Mouse (Mus musculus): ENCODE data around the gene Nccrp1.

The Nccrp1 gene

DNA sequence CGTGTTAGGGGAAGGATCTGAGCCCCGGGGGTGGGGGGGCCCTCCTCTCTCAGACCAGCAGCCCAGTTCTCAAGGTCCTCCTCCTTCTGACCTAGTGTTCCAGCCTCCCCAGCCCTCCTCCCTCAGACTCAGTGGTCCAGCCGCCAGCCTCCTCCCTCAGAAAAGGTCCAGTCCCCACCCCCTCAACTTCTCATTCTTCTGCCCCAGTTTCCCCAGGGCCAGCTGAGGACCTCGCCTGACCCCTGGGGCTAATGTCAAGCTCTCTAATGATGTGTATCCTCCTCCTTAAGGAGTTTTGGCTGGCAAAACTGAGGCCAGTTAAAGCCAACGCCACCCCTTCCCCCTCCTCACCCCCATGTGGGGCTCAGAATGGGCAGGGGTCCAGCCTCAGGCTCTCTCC is at the start of gene Nccrp1:
Gene Nccrp1 (minus strand): TSS at position 101 of the 400 bp plus-strand sequence.
- no peak for DNase-seq

DNA sequence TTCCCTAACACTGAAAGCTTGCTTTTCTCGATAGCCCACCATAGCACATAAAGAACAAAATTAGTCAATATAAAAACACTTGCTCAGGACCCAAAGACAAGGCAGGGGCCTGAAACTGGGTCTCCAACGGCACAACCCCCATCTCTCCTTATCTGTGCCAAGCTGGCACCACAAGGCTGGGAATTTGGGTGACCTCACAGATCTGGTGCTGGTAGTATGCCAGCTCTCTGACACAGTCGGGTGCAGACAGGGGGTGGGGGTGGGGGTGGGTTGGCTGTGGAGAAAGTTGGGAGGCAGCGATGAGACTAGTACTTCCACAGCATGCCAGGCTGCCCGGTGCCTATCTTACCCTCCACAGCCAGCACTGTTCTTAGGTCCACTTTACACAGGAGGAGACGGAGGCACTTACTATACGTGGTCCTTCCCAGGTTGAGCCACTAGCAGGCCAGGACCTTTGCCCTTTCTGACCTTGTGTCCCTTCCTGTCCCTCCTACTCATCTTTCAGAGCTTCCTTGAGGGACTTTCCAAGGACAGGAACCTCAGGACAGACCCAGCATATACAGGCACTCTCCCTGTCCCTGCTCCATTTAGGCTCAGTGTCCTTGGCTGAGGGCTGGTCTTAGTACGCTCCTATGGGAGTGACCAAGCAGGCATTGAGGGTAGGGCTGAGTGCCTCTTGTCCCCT is 48.8 kb upstream of the Nccrp1 start:
- no peak for DNase-seq

DNA sequence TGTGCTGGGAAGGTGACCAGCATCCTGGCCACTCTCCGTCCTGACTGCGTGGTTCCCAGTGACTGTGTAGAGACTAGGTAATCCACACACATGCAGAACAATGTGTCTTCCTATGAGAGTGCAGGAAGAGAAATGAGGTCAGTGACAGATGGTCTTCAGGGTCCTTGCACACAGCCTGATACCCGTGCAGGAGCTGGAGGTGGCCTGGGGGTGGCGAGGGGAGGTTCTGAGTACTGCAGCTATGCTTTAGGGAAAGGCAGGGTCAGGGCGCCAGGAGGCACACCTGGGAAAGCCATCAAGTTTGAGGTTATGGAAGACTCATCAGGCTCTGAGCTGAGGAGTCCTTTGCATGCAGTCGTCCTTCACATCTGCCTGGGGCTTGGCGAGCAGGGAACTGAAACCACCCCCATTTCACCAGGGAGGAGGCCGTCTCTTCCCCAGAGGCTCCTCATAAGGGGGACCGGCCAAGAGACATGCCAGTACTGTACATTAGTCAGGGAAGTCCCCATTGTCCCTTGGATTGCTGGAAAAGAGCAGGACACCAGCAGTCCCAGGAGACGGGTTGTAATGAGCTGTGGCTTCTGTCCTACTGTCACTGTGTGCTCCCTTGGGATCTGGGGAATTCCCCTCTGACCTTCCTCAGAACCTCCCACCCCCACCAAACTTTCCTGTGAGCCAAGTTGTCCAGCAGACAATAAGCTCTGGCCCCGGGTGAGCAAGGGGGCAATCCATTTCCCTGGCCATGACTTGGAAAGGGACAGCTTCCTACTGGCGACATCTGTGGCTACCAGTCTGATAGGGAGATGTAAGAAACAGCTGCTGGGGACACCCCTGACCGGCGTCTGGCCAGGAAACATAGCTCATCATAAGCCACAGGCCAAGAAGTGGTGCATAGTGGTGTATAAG is 46.4 kb upstream of the Nccrp1 start:
- no peak for DNase-seq

DNA sequence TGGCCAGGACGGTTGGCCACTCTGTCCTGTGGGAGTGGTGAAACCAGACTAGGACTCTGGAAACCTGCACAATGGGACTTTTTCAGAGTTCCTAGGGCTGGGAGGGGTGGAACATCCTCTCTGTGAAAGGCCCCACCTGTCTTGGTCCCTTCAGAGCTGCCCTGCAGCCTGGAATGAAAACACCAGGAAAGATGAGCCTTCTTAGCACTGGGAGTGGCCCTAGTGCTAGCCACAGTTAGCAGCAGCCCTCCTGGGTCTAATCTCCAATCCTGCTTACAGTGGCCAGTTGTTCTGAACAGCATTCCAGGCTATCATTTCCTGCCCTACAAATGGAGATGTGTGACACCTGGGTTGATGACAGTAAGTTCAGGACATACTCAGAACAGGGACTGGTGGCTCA is 44.8 kb upstream of the Nccrp1 start:
- DNase-seq = no peak

DNA sequence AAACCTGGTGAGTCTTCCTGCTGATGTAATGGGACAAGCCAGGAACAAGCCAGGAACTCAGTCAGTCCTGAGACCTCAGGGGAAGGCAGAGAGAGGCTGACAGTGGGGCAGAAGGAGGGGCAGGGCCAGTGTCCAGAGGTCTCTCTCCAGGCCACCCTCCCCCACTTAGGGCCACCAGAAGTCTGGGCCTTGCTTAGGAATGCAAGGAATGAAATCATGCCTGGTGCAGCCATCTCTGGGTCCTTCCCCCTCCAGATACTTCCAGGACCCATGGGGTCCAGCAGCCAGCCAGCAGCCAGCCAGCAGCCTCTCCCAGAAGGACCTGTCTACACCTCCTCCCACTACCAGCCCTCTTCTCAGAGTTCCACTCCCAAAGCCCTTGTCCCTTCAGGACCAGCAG is 40.6 kb upstream of the Nccrp1 start:
- DNase-seq = no peak

DNA sequence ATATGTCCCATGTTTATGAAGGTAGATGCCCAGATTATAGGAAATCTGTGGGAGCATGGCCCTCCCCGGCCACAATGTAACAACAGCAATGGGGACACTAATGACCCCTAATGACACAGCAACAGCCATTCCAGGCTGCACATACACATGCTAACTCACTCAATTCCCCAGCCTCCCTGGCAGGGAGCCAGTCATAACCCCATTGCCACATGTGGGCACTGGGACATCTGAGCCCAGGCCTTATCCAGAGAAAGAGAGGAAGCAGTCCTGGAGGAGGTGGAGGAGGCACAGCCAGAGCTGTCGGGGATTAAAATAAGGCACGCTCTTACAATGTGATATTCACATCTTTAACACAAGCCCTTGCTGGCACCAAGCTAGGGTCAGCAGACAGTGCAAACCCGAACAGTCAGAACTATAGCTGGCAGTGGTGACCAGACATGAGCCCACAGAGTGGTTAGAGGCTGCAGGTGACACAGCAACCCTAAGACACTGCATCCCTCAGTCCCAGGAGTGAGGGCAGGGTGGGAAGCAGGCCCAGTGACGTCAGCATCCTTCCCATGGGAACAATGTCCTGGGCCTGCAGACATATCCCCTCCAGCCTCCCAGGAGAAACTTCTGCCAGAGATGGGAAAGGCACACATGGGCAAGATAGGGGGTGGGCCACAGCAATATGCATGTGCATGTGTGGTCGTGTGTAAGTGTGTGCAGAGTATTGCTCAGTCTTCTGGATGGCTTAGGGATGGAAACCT is 39.8 kb upstream of the Nccrp1 start:
- no peak for DNase-seq

DNA sequence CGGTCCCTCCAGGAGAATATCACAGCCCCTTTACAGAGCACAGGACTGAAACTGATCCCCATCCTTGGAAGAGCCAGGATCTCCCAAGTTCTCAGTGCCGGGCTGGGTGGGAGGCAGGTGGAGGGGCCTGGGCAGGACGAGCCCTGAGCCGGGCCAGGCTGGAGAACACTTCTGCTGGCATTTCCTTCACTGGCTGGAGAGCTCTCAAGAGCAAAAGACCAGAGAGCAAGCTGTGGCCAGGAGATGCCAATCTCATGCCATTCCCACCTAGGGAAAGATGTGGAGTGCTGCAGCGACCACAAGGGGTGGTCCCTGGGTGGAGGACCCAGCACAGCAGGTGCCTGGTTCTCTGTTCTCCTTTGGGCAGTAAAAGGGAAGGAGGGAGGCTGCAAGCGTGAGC is 37.9 kb upstream of the Nccrp1 start:
- no peak for DNase-seq

DNA sequence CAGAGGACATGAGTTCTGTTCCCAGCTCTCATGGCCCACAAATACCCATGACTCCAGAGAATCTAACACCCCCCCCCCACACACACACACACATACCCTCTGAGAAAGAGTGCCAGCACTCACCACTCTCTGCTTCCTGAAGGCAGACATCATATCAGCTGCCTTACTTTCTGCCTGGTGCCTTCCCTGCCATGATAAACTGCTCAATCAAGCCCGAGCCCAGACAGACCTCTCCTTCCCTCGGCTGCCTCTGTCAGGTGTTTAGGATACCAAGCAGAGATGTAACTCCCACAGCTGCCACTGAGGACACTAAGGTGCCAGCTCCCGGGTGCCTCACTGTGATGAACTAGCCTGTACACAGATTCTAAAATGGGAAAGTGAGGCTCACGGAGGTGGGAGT is 37.4 kb upstream of the Nccrp1 start:
- DNase-seq = no peak

DNA sequence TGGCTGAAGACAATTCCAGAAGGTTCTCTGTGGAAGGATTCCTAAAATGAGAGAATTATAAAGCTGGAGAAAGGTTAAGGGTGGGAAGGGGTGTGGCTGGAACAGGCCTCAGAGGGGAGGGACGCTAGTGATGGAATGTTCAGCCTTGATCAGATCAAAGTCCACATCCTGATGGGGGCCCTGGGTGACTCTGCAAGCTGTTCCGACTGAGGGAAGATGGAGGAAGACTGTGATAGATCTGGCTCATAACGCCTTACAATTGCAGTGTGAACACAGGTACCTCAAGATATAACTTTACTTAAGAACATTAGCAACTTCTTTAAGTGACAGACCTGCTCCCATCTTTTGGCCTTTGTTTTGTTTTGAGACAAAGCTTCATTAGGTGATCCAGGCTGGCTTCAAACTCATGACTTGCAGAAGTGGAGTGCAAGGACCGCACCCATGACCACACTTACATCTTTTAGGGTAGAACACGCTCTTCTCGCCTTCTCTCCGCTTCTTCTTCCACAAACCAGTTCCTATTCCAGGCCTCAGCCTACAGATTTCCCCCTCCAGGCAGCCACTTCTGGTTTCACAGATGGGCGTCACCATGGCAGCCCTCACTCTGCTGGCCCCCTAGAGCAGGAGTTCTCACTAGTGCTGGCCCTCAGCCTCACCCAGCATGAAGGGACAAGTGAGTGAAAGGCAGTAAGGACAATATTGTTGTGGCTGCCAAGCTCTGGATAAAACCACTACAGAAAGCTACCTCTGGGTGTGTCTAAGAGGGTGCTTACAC is 36.7 kb upstream of the Nccrp1 start:
- DNase-seq = no peak

DNA sequence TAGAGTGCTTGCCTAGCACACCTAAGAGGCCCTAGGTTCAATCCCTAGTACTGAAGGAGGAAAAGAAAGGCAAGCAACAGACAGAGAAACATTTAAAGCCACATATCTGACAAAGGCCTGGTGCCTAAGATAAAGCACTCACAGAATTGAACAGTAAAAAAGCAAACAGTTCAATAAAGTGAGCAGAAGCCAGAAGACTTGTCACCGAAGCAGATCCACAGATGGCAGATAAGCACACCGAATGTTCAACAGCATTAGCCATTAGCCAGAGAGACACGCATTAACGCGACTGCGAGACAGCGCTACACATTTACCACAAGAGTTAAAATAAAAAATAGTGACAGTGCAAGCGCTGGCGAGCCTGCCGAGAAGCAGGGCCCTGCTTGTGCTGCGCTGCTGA is 35.8 kb upstream of the Nccrp1 start:
- no peak for DNase-seq

DNA sequence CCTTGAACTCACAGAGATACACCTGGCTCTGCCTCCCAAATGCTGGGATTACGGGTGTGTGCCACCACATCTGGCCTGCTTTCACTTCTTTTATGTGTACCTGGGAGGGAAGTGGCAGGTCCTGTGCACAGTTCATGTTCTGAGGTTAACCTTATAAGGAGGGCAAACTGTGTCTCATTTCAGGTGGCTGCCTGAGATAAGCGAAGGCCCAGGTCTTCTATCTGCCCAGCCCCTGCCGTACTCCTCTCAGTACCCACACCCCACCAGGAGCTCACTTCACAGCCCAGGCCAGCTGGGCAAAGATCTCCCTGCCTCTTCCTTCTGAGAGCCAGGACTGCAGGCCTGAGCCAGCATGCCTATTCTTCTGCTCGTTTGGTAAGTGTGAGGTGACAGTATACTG is 34.7 kb upstream of the Nccrp1 start:
- DNase-seq = no peak

DNA sequence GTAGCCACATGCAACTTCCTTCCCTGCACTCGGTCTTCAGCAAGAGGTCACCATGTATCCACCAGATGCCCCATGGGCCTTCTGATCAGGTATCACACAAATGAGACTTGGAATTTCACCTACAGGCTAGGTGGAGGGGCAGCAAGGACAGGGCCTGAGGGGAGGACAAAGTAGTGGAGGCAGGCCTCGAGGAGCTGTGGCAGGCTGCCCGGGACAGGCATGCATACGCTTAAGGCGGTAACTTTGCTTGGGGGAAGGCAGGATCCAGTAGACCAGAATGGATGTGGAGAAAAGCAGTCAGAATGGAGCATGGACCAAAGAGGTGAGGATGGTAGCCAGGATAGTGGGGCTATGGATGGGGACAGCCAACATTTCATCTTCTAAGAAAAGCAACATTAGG is 32.8 kb upstream of the Nccrp1 start:
- DNase-seq = no peak

DNA sequence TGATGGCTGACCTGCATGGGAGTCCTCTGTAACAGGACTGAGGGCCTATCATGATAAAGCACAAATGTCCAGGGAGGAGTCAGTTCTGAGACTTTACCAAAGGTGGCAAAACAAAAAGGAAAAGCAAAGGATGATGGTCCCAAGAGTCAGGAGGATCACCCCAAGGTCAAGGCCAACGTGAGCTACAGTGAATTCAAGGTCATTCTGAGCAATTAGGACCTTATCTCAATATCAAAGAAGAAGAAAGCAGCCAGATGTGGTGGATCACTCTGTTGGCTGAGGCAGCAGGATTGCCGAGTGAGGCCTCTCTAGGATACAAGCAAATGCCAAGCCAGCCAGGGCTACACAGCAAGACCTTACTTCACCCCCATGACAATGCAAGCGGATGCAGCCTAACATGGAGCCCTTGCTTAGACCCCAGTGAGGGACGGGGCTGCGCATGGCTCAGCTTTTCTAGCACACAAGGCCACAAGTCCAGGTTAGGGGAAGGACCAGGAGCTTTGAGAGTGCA is 31.5 kb upstream of the Nccrp1 start:
- no peak for DNase-seq

DNA sequence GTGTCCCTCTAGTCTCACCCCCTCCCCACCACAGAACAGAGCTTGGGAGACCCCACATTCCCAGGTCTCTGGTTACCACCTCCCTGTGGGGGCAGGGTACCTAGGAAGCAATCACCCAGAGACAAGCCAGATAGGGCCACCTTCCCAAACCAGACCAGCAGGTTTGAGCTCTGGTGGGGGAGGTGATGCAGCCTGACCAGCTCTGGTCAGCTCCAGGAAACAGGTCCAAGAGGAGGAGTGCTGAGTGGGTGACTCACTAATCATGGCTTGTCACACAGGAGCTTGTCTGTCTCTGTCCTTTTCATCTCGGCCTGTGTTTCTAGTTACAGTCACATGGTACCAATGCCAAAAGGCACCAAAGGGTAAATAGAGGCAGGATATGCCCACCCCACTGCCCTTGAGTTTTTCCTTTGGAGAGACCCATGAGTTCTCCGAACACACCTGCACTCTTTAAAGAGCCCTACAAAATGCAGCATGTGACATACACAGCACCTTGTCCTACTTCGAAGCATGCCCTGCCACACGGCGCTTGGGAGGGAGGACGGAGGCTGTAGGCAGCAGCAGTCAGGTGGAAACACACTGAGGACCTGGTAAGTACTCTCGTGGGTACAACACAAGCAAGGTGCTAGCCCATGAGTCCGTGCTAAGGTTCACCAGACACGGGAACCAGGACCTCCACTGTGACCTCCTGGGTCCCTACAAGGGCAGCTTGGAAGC is 30.9 kb upstream of the Nccrp1 start:
- no peak for DNase-seq

DNA sequence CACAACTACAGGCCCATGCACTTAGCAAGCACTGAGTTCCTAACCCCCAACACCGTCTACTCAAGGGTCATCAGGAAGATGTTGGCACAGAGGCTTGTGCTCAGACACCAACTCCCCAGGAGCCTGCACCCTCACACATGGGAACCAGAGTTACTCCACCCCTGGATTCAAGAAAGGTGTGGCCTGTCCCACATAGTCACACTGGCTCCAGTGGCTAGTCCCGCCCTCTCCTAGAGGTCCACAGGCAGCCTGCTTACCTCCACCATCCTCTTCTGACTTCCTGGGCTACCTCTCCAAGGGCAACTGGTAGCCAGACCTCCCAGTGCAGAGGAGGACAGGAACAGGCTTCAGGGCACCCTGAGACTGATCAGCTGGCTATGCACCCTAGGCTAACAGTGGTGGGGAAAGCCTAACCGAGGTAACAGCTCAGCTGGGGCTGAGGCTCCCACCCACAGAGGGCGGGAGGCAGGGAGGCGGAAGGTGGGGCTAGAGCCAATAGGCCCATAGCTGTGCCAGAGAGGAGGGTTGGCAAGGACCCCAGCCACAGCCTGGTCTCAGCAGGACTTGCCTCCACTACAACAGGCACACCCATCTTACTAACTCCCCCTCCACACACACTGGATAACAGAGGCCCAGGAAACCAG is 29.3 kb upstream of the Nccrp1 start:
- no peak for DNase-seq

DNA sequence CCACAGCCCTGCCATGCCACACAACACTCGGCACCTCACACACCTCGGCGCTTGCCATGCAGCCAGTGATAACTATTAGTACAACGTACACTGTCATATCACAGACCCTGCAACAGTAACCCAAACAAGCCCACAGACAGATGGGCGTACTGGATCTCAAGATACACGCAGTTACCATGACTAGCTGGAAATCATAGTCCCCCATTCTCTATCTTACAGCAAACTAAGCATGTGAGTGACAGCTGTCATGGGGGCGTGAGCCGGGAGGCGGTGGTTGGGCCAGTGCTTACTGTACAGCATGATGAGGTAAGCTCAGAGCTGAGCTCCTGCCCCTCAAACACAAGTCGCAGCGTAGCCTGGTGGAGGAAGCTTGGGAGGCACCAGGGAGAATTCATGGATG is 28.5 kb upstream of the Nccrp1 start:
- no peak for DNase-seq

DNA sequence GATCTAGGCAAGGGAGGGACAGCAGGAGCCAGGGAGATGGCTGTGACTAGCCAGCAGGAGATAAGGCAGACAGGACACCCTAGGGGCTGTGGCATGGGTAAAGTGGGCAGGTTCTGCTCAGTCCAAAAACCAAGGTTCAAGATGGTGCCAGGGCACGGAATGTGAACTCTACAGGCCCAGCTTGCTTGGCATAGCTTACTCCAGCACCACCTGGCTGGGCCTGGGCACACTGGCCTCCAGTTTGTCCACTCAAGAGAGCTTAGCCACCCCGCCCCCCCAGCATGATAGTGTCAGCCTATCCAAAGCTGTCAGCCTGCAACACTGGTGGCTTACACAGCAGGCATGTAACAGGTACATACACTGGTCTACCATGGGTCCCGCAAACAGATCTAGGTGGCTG is 26.2 kb upstream of the Nccrp1 start:
- DNase-seq = no peak

DNA sequence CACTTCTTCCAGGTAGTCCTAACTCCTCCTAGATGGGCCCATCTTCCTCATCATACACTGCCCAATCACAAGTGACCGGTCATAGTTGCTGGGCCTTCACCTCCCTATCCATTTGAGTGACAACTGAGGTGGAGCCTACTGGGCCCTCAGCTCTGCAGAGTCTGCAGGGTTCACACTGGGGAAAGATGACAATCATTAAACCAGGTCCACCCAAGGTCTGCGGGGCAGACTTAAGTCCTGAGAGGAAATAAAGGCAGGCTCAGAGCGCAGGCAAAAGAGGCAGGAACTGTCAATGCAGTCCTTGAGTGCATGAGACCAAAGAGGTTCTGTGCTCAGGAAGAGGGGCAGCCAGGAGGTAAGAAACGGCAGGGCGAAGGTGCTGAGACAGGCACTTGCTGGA is 25.6 kb upstream of the Nccrp1 start:
- no peak for DNase-seq

DNA sequence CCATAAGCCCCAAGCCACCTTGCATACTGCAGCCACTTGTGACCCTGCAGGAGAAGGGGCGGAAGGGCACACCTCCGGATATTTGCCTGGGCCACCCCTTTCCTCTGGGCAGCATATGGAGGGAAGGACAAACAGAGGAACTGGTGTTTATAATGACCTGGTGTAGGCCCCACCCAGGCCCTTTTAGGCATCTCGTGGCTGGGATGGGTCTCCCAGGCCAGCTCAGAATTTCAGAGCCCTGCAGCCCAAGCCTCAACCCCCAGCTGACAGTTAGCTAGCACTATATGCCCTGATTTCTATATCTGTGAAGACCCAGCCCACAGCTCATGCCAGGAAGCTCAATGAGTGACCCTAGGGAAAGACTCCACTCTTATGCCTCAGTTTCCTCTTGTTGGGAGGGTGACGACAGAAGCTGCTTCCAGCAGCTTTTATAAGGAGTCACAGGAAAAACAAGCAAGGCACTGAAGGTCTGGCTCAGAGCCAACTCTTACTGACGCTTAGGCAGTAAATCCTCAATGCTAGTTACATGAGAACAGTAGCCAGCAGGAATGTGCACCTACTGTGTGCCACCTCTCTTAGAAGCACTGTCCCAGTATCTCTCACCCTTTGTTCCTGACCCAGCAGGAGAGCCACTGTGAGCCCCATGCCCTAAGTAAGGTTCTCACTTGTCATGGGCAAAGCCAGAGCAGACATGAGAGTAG is 24.1 kb upstream of the Nccrp1 start:
- DNase-seq = no peak

DNA sequence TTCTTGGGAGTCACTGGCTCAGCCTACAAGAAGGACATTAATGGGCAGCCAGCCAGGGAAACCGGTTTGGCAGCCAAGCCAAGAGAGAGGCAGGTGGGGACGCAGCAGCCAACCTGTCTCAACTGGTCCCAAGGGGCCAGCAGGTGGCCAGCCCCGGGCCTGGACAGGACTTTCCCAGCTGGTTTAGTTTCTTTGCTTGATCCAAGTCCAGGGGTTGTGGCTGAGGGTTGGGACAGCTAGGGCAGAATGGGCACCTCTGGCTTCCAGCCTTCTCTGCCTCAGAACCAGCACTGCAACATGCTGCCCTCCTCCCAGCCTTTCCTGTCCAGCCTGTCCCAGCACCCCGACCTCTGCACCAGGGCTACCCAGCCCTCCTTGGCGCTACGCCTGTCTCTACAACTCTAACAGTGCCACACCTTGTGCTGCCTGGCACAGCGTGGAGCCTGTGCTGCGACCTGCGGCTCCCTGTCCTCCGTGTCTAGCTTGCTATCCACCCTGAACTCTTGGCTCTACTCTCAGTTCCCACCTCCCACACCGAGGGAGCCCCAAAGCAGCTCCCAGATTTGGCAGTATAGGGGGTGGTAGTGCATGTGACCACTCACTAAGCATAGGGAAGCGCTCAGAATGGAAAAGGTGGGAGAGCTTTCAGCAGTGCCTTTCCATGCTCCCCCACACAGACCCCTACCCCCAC is 23.4 kb upstream of the Nccrp1 start:
- DNase-seq = no peak

Data from right cerebral cortex, postnatal 14 days (tissue).